Mouse (Mus musculus) thymus, postnatal 10 days (tissue): ENCODE measurements around the gene Katnal1.

Source experiments
- DNase-seq, 2 experiments: peaks; one replicate each; pipeline ENCODE4 v3.0.0; 2021; ENCODE audit warnings: low spot score in 2 of 2

Katnal1 gene

GRCm38 (mm10) chr5:148929116-148929449, at the start of gene Katnal1:
Gene Katnal1 (minus strand): TSS chr5:148929320.
- DNase-seq, result no peak

GRCm38 (mm10) chr5:148978458-148979165, 49.5 kb upstream of the Katnal1 start:
- peak in 1 of 2 experiments; percentile 49 for DNase-seq

DNA sequence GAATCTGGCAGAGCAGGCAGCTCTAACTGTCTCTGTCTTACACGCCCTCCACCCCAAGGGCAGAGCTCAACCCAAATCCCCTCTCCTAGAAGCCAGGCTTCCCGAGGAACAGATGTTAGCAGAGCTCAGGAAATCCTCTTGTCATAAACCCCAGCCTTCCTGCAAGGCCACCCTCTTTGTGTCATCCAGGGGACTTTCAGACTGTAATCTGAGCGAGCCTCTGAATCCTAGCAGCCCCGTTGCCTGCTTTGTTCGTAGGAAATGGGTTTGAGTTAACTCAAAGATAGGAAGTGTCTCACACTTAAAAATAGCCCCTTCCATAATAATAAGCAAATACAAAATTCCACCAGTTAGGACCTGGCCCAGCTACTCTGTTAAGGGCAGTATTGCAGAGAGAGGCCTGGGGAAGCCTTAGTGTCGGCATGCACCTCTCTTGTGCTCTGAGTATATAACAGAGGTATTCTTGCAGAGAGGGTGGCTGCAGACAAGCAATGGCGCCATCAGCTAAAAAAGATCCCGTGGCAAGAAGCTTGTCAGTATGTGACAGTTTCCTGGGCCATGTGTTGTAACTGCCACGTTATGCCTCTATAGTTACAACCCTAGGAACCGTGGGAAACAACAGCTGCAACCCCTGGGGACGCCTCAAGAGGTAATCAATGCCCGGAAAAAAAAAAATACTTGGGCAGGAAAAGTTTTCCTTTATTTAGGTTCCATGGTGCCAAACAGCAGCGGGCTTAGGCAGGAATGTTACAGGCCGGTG, 48.8 kb upstream of the Katnal1 start:
- DNase-seq, result peak; percentile 58 to 59

- DNase-seq, result peak; percentile 86 to 92
Measured at GRCm38 (mm10) chr5:148976876-148977275, 47.8 kb upstream of the Katnal1 start.

DNA sequence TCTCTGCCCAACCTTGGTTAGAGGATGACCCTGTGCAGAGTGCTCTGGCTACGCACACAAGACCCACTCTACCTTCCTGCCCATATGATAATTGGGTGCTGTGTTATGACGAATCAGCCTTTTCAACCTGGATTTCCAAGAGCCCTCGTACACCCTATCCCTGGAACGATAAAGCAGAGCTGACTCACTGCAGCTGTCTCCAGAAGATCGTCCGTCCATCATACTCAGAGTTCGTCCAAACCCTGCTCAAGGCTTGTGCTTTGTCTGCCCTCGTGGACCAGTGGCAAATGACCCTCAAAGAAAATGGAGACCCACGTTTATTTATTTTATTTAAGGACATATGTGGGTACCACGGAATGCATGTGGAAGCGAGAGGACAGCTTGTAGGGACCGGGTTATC, 45.9 kb upstream of the Katnal1 start:
- DNase-seq, result no peak

GRCm38 (mm10) chr5:148973019-148973668, 44.0 kb upstream of the Katnal1 start:
- peak in 1 of 2 experiments; percentile 59 for DNase-seq

DNA sequence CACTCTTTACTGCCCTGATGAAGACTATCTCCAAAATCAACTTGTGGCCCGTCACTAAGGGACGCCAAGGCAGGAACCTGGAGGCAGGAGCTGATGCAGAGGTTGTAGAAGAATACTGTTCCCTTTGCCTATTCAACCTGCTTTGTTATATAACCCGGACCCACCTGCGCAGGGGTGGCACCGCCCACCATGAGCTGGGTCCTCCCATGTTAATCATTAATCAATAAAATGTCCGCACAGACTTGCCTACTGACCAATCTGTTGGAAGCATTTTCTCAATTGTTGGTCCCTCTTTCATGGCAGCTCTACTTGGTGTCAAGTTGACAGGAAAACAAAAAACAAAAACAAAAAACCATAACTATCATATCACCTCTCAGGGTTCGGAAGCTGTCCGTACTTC, 43.0 kb upstream of the Katnal1 start:
- DNase-seq, result no peak

- DNase-seq, result no peak
Measured at GRCm38 (mm10) chr5:148969648-148970047, 40.5 kb upstream of the Katnal1 start.

DNA sequence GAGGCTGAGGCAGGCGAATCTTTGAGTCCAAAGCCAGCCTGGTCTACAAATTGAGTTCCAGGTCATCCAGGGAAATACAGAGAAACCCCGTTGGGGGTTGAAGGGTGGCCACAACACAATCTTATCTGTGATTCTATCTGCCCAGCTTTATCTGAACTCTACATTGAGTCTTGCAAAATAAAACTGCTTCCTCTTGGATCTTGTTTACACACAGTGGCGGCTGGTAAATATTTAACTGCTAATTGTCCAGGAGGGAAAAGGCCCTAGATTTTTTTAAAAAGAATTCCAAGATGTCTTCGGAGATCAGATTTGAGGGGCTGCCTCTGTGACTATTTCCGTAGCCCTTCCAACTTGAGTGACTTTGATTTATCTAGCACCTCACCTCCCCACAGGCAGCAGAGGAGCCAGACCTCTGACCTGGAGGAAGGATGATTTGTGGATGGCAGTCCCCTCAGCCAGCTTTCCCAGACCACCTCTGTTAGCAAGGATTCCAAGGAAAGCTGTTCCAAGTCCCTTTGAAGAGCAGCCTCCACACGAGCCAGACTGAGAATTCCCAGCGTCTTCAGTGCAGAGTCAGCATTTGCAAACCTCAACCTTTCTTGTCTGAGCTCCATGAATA, 39.9 kb upstream of the Katnal1 start:
- DNase-seq, result no peak

GRCm38 (mm10) chr5:148968179-148968578, 39.1 kb upstream of the Katnal1 start:
- DNase-seq, result no peak

- no peak for DNase-seq
Measured at GRCm38 (mm10) chr5:148966395-148966794, 37.3 kb upstream of the Katnal1 start.

DNA sequence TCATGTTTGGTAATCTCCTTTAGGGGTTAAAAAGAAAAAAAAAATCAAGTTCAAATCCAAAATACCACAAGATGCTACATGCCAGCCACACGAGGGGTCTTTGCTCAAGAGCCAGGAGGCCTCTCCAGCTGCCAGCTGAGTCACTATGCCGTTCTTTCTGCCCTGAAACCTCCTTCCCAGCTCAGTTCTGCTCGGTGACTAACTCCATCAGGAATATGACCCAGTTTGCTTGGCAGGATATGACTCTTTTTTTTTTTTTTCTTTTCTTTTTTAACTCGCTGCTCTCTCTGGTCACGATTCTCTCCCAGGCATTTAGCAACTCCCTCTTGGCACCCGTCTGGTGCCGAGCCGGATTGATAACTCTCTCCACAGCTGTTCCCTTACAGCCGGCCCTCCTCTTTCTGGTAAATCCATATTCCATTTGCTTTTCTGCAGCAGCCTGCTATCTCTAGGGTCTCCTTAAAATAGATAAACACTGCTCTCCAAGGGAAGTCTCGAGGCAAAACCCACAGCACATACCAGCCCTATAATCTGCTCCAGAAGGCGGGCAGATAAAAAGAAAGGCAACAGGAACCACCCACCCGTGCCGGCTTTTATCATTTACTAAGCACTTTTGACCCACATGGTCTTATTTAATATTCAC, 36.7 kb upstream of the Katnal1 start:
- DNase-seq, result no peak

- no peak for DNase-seq
Measured at GRCm38 (mm10) chr5:148965089-148965591, 36.0 kb upstream of the Katnal1 start.

GRCm38 (mm10) chr5:148964251-148964650, 35.1 kb upstream of the Katnal1 start:
- no peak for DNase-seq

GRCm38 (mm10) chr5:148960211-148960610, 31.1 kb upstream of the Katnal1 start:
- no peak for DNase-seq

- peak; percentile 86 to 94 for DNase-seq
Measured at GRCm38 (mm10) chr5:148959068-148959990, 30.2 kb upstream of the Katnal1 start.

DNA sequence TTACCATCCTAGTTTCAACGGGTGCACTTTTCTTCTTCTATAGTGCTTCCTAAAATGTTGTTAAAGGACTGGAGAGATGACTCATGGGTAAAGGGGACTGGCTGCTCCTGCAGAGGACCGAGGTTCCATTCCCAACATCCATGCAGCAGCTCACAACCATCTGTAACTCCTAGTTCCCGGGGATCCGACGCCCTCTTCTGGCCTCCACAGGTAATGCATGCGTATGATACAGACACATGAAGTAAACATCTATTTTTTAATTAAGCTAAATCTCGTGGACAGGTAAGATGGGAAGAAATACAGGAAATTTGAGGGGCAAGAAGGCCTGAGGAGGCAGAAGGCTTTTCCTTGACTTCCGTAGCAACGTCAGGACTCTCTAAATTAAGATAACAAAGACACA, 29.2 kb upstream of the Katnal1 start:
- peak; percentile 69 to 73 for DNase-seq

DNA sequence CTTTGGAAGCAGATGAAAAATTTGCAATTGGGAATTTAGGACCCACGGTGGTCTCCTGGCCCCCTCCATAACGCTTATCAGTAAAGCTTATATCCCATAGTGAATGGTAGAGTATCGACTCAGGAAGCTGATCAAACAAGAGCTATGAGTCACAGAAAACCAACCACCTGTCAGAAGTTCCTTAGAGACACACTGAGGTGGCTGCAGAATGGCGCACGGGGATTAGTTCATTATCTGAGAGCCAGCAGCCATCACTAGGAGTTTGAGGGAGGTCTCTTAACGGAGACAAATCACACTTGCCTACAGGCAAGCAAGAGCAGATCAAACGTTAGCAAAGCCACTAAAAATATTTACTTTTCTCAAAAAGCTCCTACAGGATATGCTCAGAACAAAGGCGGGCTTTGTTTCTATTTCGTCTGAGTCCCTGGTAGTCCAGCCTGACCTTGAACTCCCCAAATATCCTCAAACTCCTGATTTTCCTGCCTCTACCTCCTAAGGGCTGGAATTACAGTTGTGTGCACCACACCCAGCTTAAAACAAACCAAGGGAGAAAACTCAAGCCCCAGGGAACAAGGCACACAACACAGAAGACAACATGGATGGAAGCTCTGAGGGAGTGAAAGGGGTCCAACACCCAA, 27.9 kb upstream of the Katnal1 start:
- no peak for DNase-seq

DNA sequence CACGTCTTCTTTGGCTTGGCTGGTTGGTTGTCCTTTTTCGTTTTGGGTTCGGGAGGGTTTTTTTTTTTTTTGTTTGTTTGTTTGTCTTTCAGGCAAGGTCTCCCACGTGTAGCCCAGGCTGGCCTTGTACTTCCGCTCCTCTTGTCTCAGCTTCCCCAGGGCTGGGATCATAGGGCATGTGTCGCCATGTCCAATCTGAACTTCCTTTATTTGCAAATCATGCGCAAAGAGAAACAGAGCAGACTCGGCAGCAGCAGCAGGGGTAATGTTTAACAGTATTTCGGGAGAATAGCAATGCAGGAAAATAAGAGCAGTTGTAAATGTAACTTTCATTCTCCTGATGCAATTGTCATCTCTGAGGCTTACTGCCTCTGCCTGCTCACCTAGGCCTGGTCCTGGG, 27.0 kb upstream of the Katnal1 start:
- DNase-seq, result no peak

GRCm38 (mm10) chr5:148955575-148955974, 26.5 kb upstream of the Katnal1 start:
- no peak for DNase-seq
